Mouse (Mus musculus): ENCODE measurements at regions not wholly inside any gene's neighbourhood (a gene's known extent, or its start where the extent isn't known, plus 50 kb on each side); places are given as distances from the start of the nearest gene placed in this dataset.
"Not testable (repeated sequence)": the region's sequence is repeated elsewhere in the genome, so short reads cannot be mapped to it uniquely, and the experiment has no call there.

DNA sequence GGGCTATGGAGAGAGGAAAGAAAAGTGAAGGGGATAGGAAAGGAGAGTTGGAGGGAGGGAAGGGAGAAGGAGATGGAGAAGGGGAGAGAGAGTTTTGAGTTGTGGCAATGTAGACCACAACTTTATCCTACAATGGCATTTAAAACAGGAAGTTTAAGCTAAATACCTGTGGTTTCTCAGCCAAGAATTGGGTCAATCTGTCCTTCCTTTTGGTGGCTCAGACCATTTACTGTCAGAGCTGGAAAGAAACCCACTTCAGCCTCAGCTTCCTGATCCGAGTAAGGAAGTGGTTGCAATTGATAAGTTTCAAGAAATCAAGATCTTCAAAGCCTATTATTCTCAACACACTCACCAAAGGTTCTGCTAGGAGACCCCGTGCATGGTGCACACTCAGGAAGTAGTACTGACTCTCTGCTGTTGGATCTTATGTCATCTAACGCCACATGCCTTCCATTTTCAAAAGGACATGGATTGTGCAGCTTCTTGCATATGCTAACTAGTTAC is 158.9 kb downstream of the Trib2 start:
- no peak for DNase-seq (ENCODE audit: low spot score in 2 of 2)

DNA sequence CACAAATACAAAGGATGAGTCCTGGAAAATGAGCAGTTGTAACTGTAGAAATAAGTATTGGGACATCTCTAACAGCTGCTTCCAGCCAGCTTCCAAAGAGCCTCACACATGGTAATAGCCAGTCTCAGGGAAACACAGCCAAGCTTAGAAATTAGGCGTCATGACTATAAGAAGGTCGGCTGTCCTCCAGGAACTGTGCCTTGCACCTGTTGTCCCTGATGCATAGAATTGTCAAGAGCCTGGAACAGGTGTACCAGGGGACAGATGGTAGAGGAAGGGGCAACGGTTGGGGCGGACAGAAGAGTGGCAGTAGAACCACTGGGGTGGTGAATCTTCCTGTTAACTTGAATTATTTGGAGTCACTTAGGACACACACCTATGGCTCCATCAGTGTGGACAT is 162.1 kb downstream of the Trib2 start:
- DNase-seq (ENCODE audit: low spot score in 2 of 2), result no peak

DNA sequence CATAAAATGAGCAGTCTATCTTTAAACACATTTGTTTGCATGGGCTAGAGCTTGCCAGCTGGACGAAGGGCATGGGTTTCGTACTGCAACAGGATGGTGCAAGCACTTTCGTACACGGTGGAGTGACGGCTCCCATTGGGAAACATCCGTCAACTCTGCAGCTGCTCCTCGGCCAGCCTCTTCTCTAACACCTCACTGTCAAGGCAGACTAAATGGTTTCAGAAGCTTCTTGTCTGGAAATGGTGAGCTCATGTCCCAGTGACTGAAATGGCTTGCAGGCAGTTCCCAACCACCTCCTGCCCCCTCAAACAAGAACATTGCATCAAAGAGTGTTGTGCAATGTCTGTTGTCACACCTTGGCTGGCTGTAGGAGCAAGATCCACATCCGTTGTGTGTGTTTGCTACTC is 163.4 kb downstream of the Trib2 start:
- no peak for DNase-seq (ENCODE audit: low spot score in 2 of 2)

DNA sequence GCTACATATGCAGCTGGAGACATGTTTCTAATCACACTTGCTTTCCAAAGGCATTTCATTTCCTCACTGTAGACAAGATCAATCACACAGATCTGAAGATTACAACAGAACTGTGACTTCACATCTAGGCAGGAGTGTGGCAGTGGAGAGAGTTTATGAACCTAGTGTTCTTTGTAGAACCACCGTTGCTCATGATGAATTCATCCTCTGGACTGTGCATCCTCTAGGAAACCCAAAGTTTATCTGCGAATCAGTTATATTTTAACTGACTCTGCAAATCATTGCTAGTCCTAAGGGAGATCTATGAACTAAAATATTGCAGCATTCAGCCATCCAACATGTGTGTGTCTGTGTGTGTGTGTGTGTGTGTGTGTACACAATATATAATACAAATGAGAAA is 165.4 kb downstream of the Trib2 start:
- DNase-seq (ENCODE audit: low spot score in 2 of 2), result no peak

DNA sequence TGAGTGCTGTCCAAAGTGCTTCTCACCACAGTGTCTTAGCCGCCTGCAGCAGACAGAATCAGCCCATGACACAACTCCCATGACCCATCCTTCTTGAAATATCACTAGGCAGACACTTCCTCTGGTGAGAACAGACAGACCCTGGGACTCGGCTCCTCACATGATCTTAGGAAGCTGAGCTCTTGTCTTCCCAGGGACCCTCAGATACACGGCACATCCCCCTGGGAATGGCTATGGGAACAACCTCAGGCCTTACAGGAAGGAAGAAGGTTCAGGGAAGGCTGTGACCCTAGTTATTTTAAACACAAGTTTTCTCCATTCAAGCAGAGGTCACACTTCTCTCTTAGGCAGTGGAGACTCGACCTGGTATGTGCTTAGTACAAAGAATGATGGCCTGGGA is 166.8 kb downstream of the Trib2 start:
- DNase-seq (ENCODE audit: low spot score in 2 of 2), result no peak

DNA sequence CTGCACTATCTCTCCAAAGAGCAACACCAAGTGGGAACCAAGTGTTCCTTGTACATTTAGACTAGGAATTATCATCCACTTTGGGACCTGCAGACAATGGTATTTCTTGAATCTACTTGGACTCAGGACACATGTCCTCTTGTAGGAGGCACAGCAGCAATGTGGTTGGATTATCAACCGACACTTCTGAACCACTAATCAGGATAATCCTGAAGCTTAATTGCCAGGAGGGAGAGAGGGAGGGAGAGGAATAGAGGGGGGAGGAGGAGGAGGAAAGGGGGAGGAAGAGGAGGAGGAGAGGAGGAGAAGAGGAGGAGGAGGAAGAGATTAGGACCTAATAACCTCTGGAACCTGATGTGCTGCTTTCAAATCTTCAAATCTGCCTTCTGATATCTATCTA is 167.5 kb downstream of the Trib2 start:
- DNase-seq (ENCODE audit: low spot score in 2 of 2), result no peak

DNA sequence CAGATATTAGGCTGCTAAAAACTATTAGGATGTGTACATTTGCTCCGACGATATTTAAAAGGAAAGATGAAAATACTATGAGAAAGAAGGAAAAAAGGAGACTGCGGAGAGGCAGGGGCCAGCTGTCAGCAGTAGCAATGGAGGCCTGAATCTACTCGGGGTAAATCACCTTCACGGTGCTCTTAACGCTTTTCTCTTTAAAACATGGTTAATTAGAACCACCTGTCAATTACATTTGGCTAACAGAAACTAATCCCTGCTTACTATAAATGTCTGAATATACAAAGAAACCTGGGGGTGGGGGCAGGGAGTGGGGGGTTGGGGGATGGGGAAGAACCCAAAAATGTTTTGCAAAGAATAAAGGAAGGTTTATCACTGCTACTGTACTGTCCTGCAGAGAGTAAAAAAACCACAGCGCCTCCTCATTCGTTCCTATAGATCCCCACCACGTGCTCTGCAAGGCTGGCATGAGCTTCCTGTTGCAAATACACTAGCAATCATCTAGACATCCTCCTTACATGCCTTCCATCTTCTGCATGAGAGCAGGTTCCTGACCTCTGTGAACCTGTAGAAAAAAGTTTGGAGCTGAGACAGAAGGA is 172.5 kb downstream of the Trib2 start:
- no peak for DNase-seq (ENCODE audit: low spot score in 2 of 2)

DNA sequence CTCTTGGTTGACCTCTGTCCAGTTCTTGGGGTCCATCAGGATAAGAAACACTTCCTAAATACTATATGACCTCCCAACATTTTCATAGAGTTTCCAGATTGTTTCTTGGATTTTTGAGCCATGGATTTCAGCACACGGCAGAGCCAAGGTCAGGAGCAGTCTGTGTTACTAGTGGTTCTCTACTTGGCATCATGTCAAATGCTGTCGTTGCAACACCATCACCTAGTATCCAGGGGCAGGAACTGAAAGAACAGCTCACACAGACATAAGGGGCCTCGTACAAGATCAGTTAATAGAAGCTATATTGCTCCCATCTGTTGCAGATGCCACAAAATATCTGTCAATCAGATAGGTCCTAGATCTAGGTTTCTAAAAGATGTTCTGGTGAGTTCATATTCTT is 173.1 kb downstream of the Trib2 start:
- DNase-seq (ENCODE audit: low spot score in 2 of 2), result no peak

DNA sequence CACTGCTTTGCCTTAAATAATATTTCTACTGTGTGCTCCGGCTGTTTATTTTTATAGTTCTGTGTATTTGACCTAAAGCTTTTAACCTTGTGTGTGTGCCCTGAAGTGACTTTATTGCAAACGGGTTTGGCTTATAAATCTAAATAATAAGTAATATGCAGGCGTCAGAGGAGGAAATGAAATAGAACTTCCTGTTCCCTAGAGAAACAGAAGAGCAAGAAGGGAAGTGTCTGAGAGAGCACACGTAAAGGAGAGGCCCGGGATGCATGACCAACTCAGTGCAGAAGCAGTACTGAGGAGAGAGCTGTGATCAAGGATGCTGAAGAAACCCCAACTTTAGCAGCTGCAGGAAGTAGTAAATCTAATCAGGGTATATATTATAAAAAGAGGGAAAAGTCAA is 176.4 kb downstream of the Trib2 start:
- no peak for DNase-seq (ENCODE audit: low spot score in 2 of 2)

DNA sequence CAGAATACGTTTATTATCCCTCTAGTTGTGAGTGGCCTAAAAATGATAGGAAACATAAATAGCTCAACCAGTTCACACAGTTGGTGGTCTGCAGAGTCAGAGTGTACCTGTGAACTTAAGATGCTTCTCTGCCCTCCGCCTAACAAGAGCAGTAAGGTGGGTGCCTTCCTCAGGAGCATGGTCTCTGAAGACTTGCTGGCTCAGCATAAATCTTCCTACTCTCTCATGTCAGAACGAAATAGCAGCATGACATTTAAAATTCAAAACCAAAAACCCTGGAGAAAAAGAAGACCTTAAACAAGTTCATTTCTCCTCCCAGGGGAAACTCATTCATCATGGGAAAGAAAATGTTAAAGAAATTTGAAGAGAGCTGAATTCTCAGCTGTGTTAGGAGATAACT is 186.8 kb downstream of the Trib2 start:
- no peak for DNase-seq (ENCODE audit: low spot score in 2 of 2)

DNA sequence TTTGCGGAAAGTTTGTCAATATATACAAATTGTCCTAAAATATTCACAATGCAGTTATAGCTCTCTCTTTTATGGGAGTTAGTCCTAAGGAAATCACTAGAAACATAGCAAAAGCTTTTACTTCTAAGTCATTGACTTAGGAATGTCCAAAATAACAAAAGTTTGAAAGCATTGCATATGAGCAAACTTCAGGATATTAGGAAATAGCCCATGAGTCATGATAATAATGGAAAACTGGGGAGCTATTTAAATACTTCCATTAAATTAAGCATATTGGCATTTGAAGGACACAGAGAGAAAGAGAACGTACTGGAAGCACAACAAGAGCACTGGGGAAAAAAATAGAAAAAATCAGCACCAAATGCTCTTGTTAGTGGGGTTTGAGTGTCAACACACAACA is 197.2 kb downstream of the Trib2 start:
- DNase-seq (ENCODE audit: low spot score in 2 of 2), result no peak

DNA sequence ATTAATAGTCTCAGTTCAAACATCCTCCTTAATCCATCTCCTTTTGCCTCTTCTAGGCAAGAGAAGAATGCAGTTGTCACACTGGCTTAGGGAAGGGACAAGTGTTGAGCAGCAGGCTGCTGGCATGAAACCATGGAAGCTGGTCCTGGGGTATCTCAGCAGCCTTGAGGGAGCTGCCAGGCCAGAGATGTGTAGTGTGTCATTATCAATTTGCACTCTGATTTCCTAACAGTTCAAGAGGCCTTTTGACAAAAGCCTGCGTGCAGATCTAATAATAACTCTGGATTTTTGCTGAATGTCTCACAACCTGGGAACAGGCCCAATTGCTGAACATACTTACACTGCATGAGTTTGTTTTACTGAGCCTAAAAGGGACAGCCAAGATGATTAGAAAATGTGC is 199.4 kb downstream of the Trib2 start:
- DNase-seq (ENCODE audit: low spot score in 2 of 2), result no peak

DNA sequence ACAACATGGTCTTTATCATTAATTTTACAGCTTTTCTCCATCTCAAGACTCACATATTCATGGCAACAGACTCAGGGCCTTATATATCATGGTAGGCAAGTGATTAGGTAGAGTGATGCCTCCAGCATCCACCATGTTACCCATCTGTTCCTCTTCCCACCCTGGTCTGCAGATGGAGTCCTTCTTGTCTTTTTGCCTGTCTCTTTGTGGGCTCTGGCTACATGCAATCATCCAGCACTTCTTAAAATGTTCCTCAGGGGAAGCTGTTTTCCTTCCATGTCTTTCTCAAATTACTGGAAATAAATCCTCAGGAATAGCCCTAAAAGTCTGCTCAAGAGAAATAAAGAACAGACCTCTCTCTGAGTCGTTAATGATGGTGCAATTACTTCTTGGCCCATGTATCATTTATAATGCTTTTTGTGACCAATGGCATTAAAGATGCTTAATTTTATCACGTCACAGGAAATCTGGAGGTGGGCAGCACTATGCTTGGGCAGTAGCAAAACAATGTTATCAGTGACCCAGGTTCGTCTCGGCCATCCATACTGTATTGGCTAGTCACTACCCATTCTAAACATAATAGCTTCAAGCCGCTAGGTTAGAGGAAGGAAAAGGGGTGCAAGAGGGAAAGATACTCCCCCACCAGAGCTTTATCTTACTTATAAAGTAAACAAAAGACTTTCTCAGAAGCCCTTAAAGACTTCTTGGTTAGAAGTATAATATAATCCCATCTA is 204.7 kb downstream of the Trib2 start:
- DNase-seq (ENCODE audit: low spot score in 2 of 2), result no peak

DNA sequence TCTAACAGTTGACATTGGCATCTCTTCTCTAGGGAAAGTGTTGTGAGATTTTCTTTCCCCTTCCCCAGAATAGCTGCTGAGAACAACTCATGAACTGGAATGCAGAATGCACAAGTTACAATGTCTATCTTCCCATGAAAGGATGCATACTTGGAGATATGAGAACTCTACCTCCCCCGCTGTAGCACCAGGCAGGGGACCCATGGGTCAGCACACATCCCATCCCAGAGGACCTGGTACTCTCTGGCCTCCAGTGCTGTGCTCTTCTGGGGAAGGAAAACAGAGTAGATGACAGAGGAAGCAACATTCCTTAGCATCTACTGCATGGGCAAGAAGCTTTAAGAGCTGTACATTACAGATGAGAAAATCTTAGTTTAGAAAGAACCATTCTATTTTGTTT is 209.6 kb downstream of the Trib2 start:
- DNase-seq (ENCODE audit: low spot score in 2 of 2), result no peak

DNA sequence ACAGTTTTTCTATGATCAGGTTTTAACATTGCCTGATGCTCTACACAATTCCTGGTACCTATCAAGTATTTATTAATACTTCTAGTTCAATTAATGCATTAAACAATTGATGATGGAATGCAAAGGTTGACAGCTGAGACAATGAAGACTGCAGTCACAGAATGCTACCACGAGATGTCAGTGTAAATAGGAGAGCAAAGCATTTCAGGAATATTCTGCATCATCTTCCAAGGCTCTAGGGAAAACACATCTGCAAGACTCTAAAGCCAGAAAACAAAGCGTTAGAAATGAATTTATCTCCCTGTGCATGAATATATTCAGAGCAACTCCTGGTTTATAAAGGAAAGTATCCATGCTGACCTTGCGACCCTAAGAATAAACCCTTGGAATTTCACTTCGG is 210.6 kb downstream of the Trib2 start:
- peak; percentile 13 to 14 for DNase-seq (ENCODE audit: low spot score in 2 of 2)

DNA sequence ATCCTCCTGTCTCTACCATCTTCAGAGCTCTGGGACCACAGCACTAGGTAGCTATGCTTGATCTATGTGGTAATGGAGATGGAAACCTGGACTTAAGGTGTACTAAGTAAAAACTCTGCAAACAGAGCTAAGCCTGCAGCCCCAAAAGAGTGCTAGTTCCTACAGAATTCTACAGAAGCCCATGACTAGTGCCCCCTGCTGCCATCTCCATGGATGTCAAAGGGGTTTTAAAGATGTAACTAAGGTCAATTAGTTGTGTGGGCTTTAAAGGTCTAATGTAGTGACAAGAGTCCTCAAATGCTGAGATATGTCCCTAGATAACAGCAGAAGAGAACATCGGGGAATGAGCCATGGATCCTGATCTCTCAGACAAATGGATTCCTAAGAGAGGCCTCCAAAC is 212.1 kb downstream of the Trib2 start:
- no peak for DNase-seq (ENCODE audit: low spot score in 2 of 2)

DNA sequence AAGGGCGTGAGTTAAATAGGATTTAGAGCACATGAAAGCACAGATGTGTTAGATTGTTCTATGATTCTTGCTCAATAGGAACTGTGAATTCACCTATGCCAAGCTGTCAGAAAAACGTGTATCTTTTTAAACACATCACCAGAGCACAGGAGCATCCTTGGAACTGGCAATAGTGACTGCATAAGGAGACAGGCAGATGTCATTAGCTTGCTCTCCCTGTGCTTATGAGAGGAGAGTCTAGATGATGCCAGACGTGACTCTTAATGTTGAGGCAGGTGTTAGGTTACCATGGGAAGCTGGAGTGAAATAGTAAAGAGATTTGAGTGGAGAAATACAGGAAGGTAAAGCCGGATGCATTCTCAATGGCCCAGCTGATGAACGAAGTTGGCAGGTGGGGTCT is 212.8 kb downstream of the Trib2 start:
- DNase-seq (ENCODE audit: low spot score in 2 of 2), result no peak

DNA sequence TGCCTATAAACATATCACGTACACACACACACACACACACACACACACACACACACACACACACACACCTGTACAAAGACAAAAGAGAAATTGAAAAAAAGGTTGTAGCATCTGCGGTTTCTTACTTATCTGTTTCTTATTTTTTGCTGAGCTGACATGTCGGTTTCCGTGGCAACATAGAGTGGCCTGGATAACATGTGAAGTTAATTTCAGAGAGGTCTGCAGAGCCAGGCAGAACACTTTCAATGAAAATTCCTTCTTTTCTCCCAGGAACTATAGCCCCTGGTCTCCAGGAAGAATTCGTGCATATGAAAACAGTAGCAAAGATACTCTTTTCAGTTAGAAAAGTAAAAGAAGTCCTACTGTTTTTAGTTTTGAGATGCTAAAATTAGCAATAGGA is 213.4 kb downstream of the Trib2 start:
- DNase-seq (ENCODE audit: low spot score in 2 of 2), result no peak

DNA sequence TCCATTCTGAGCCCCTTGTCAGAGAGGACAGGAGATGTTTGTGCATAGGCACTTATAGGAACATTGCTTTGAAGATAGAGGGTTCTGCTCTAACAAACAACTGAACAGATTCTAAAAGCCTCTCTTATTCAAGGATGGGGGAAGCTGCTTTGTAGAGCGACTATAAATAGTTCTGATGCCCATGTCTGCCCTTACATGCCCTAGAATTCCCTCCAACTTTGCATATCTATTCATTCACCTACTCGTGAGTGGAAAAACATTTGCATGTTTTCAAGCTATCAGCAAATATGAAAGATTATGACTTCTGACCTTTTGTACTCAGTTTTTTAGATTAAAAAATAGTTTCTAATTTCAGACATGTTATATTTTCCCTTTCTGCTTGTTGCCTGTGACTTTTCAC is 222.0 kb downstream of the Trib2 start:
- DNase-seq (ENCODE audit: low spot score in 2 of 2), result no peak

DNA sequence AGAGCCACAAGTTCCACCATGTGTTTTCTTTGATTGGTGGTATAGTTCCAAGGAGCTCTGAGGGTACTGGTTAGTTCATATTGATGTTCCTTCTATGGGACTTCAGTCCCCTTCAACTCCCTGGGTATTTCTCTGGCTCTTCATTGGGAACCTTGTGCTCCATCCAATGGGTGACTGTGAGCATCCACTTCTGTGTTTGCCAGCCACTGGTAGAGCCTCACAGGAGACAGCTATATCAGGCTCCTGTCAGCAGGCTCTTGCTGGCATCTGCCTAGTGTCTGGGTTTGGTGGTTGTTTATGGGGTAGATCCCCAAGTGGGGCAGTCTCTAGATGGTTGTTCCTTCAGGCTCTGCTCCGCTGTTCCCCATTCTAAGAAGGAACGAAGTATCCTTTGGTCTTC is 228.9 kb downstream of the Trib2 start:
- not testable (repeated sequence) for DNase-seq (ENCODE audit: low spot score in 2 of 2)

DNA sequence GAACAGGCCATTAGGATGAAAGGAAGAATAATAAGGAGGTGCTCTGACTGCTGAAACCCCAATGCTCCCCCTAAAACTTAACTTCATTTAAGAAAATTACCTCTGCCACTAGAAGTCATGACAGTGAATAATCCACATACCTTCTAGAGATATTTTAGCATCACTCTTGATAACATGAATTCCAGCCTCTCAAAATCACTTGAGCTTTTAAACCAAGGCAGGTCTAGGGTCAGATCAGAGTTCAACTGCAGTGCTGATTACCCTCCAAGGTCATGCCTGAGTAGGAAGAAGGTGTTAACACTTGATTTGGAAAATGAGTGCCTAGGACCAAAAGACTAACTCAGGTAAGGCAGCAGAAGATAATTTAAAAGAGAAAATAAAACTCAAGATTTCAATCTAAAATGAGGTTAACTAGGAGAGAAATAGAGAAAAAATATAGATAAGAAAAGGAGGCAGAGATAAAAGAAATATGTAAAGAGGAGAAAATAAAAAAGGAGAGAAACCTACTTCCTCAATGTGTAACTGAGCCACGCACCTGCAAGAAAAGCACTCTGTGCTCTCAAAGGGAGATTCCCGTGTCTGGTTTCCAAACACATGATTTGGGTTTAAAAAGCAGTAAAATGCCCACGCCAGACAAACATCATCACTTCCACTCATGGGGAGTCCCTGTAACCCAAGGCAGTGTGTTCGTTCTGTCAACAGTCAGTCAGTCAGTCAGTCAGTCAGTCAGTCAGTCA is 229.8 kb downstream of the Trib2 start:
- no peak for DNase-seq (ENCODE audit: low spot score in 2 of 2)

DNA sequence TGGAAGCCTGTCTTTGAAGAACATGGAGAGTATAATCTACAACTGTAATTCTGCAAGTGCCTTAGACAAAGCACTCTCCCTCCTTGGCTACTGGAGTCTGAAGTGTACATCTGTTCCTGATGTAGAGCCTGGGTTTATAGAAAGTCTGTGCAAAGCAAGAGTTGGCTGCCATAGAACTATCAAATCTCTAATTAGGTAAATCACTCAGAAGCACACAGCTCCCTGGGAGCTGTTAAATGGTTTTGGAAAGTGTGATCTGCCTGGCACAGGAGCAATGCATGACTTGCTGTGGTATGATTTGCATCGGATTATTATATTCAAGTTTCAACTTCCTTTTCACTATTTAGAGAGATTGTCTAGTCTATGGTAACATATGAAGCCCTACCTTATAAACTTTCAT is 230.9 kb downstream of the Trib2 start:
- DNase-seq (ENCODE audit: low spot score in 2 of 2), result no peak
